Mouse (Mus musculus) liver (tissue): ENCODE measurements around the gene Gon4l.
A peak's percentile ranks its signal among the peaks of the same experiment; 100 is the strongest.
"Not testable (repeated sequence)": the region's sequence is repeated elsewhere in the genome, so short reads cannot be mapped to it uniquely, and the experiment has no call there.

Experiments used
- DNase-seq: peaks from one replicate; pipeline ENCODE4 v3.0.0-alpha.2; 2020; ENCODE audit warnings: mixed read lengths

Gene Gon4l

DNA sequence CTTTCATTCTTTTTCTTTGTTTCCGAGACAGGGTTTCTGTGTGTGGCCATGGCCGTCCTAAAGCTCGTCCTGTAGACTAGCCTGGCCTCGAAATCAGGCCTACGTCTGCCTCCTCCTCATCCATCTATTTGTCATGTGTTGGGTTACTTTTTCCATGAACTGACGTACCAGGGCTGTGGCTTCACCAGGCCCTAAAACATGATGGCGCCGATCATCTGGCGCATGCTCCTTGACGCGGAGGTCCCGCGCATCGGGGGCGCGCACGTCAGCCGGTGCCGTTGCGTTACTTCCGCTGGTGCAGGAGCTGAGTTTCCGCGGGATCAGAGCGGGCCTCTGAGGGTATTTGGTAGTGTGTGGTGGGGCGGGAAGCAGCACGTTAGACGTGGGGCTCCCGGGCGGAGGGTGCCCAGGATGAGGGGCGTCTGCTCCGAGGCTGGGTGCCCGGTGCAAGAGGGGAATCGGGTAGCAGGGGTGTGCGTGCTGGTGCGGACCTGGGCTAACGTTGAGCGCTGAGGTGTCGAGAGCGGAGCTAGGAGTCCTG, at the start of gene Gon4l:
Gene Gon4l, plus strand, starts transcription at position 281 of the 541 bp plus-strand sequence.
- DNase-seq: peak; percentile 13

DNA sequence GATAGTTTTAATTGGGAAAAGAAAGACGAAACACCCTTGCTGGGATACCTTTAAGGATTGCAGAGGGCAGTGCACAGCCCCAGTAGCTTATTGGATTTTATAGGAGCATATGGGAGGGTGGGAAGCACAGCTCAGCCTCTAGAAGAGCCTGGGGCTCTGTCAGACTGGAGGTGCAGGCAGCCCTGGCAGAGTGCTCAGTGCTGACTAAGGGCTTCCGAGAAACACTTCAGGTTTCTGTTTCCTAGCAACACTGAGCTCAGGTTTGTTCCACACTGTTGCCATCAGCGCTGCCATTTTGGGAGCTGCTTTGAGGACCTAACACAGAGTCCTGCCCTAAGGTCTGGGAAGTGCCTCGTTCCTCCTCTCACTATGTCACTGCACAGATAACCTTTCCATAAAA, 48.7 kb upstream of the Gon4l start:
- not testable (repeated sequence) for DNase-seq

DNA sequence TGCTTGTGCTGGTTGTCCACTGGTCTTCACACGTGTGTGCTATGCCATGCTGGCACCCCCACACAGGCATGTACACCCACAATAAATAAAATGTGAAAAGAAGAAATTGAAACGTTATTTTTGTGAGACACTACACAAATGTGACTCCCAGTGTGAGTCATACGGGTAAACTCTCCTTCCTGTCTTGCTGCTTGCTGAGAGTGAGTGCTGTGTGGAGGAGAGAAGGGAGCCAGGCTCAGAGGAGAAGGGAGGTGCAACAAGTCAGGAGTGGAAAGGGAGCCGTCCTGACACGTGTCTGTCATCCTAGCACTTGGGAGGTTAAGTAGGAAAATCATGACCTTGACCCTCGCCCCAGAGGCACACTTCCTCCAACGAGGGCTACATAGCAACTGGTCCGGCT, 48.2 kb upstream of the Gon4l start:
- DNase-seq: not testable (repeated sequence)

DNA sequence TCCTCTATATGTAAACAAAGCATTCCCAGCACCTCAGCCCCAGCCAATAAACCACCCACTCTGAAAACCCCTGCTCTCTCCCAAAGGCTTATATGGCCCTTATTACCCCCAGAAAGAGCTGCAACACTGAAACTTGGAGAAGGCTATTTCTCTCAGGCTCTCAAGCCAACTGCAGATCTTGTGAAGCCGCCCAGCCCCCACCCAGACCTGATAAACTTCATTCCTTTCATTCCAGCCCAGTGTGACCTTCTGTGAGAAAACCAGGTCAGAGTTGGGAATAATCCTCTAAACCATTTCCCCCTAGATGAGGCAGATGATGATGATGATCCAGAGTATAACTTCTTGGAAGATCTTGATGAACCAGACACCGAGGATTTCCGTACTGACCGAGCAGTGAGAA, 47.0 kb upstream of the Gon4l start:
- DNase-seq: not testable (repeated sequence)

- not testable (repeated sequence) for DNase-seq
Measured at GRCm38 (mm10) chr3:88797507-88797906, 37.5 kb upstream of the Gon4l start.

DNA sequence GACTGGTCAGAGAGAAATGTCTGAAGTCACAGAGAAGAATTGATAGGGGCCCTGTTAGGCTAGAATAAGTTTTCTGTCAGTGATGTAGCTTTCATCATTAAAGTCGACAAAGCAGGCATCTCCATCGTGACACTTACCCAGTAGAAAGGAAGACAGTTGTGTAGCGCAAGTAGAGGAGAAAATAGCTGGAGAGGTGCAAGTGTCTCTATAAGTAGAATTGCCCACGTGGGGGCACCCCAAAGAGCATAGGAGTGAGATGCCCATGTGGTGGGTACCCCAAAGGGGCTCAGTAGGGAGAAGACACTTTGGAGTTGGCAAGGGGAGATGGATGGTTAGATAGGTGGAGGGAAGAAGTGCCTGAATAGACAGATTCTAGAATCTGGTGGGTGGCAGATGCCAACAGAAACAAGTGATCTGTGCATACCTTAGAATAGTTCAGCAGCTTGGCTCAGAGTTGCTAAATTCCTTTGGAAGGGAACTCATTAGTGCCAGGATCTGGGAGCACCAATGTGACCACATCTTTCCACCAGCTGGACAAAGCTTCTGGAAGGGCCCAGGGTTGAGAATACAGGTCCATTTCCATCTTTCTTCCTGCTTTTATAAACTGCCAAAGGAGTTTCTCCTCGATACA, 31.0 kb upstream of the Gon4l start:
- DNase-seq: no peak

DNA sequence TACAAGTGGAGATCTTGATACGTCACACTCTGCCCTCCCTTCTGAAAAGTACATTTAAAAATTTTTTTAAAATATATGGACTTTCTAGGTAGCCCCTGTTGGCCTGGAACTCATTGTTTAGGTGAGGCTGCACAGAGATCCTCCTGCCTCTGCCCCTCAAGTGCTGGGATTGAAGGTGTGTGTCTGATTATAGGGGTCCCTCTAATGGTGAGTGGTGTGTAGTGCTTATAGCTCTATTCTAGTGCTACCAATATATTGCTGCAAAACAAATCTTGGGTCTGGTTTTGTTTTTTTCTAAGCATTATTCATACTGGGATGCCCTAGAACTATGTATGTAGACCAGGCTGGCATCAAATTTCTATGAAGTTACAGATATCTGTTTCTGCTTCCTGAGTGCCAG, 9.3 kb upstream of the Gon4l start:
- DNase-seq: no peak

- no peak for DNase-seq
Measured at GRCm38 (mm10) chr3:88827231-88827630, 7.8 kb upstream of the Gon4l start.

DNA sequence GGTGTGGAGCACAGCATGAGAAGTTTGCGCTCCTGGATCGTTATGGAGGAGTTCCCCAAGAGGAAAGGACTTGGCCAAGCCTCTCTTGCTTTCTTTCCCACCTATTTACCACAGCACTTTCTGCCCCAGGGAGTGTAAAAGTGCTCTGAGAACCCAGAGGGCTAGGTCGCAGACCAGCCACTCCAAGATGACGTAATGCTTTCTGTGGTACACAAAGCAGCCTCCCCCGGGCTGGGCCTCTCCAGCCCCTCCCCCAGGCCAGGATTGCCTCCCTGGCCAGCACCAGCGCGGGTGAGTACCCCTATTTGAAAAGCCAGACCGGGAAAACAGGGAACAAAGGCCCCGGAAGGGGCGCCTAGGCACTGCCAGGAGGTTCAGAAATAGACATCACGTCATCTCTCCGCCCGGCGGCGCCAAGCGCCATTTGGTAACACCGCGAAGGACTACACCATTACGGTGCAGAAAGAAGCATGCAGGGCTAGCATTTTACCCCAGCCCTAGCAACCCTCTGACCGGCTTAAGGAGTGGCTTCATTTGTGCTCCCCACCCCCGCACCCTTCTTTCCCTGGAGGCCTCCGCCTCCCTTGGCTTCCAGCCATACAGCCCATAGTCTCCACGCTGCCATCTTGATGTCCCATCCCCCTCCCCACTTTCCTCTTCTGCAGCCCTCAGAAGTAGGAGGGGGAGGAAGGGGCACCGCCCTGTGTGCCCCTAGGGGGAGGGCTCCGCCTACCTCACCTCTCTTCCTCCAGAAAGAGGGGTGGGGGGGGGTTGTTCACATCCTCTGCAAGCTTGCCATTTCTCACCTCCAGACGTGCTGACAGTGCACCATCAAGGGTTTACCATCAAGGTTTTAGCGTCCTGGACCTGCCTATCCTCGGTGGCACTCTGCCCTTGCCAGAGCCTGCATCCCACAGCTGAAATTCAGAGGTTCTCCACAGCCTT, 3.6 kb upstream of the Gon4l start:
- DNase-seq: peak; percentile 12

DNA sequence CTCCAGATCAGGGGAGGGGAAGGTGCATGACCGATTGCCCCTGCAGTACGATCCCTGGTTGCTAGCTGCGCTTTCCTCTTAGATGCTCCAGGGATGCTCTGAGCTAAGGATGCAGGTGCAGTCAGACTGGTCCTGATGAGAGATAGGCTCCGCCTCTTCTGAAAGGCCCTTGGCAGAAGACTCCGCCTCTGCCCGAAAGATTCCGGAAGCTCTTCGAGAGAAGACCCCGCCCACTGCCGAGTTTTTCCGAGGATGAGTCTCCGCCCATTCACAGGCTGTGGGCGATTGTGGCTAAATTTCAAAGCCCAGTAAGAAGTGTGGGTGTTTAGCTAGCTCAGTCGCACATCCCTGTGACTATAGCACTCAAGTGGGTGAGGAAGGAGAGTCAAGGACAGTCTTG, 2.6 kb upstream of the Gon4l start:
- peak; percentile 77 for DNase-seq

- no peak for DNase-seq
Measured at GRCm38 (mm10) chr3:88849172-88849571, 14.1 kb downstream of the Gon4l start.

DNA sequence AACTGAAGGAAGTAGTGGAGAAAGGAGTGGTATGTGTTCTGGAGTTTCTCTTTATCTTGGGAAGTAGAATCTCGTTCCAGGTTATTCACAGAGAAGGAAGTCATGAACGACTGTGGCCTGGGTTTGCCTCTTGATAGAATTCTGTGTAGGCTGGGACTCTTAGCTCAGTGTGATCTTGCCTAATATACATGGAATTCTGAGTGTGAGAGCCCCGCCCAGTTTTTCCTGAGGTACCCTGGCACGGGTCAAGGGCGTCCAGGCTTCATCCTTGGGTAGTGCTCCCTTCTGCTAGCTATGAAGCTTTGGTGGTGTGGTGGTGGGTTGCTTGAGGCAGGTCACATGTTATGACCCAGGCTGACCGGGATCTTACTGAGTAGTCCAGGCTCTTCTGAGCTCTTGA, 20.8 kb downstream of the Gon4l start:
- no peak for DNase-seq

DNA sequence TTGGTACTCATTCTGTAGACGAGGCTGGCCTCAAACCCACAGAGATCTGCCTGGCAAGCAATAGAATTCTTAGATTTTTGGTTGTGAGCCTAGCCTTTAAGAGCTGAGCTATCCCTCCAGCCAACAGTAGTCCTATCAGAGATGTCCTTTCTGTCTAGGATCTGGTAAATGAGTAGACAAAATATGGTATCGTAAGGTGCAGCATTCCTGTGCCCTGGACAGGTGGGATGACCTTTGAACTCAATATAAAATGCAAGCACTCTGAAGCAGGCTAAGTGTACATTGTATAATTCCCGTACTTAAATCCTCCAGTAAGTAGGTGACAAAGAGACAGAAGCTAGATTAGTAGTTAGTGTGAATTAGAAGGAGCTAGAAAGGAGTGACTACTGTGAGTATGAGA, 27.1 kb downstream of the Gon4l start:
- DNase-seq: no peak

DNA sequence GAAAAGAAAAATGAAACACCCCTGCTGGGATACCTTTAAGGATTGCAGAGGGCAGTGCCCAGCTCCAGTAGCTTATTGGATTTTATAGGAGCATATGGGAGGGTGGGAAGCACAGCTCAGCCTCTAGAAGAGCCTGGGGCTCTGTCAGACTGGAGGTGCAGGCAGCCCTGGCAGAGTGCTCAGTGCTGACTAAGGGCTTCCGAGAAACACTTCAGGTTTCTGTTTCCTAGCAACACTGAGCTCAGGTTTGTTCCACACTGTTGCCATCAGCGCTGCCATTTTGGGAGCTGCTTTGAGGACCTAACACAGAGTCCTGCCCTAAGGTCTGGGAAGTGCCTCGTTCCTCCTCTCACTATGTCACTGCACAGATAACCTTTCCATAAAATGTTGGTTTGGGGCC, 31.7 kb downstream of the Gon4l start:
- not testable (repeated sequence) for DNase-seq

DNA sequence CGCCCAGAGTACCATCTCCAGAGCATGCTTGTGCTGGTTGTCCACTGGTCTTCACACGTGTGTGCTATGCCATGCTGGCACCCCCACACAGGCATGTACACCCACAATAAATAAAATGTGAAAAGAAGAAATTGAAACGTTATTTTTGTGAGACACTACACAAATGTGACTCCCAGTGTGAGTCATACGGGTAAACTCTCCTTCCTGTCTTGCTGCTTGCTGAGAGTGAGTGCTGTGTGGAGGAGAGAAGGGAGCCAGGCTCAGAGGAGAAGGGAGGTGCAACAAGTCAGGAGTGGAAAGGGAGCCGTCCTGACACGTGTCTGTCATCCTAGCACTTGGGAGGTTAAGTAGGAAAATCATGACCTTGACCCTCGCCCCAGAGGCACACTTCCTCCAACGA, 32.1 kb downstream of the Gon4l start:
- DNase-seq: not testable (repeated sequence)

DNA sequence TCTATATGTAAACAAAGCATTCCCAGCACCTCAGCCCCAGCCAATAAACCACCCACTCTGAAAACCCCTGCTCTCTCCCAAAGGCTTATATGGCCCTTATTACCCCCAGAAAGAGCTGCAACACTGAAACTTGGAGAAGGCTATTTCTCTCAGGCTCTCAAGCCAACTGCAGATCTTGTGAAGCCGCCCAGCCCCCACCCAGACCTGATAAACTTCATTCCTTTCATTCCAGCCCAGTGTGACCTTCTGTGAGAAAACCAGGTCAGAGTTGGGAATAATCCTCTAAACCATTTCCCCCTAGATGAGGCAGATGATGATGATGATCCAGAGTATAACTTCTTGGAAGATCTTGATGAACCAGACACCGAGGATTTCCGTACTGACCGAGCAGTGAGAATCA, 33.4 kb downstream of the Gon4l start:
- DNase-seq: not testable (repeated sequence)

DNA sequence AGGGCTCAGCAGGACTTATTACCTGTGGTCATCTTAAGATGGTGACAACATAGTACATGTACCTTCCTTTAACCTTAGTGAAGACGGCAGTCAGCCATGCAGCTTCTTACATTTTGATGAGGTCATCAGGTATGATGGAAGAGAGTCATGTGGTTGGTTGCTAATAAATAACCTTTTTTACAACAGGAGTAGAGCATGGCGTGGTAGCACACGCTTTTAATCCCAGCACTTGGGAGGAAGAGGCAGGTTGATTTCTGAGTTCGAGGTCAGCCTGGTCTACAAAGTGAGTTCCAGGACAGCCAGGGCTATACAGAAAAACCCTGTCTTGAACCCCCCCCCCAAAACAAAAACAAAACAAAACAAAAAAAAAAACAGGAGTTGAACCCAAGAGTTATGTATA, 47.5 kb downstream of the Gon4l start:
- DNase-seq: not testable (repeated sequence)

GRCm38 (mm10) chr3:88893011-88893410, 58.0 kb downstream of the Gon4l start:
- not testable (repeated sequence) for DNase-seq

GRCm38 (mm10) chr3:88904803-88905202, 69.8 kb downstream of the Gon4l start:
- no peak for DNase-seq

GRCm38 (mm10) chr3:88905209-88905608, 70.2 kb downstream of the Gon4l start:
- DNase-seq: no peak

GRCm38 (mm10) chr3:88905741-88906140, 70.7 kb downstream of the Gon4l start:
- DNase-seq: no peak

GRCm38 (mm10) chr3:88906393-88907159, 71.5 kb downstream of the Gon4l start:
- DNase-seq: no peak

- no peak for DNase-seq
Measured at GRCm38 (mm10) chr3:88912585-88912984, 77.6 kb downstream of the Gon4l start.
